Mouse (Mus musculus) midbrain, postnatal 0 days (tissue): ENCODE measurements at regions not wholly inside any gene's neighbourhood (a gene's known extent, or its start where the extent isn't known, plus 50 kb on each side); places are given as distances from the start of the nearest gene placed in this dataset.

ENCODE experiments used
- ATAC-seq: fragments of 200-750 bp; cut with Nextera tagmentation; 2 replicates; pipeline ENCODE4 v1.8.0; 2017; ENCODE audit warnings: moderate number of reproducible peaks, mild to moderate bottlenecking, moderate TSS enrichment, moderate library complexity; ENCODE audit not compliant: low FRiP score
- DNase-seq: peaks from one replicate; pipeline ENCODE4 v3.0.0-alpha.2; 2015; ENCODE audit warnings: low spot score
- H3K27ac ChIP-seq: fragments of 300-500 bp; sonication (generic); 2 replicates; pipeline ENCODE4 v1.5.1; 2014; ENCODE audit warnings: low read depth, mild to moderate bottlenecking, low read length, mixed read lengths
- H3K27me3 ChIP-seq: fragments of 300-500 bp; sonication (generic); 2 replicates; pipeline ENCODE4 v1.6.1; 2014; ENCODE audit warnings: low read length, control low read depth, mixed read lengths; ENCODE audit not compliant: insufficient read depth
- H3K36me3 ChIP-seq: fragments of 300-500 bp; sonication (generic); 2 replicates; pipeline ENCODE4 v1.6.1; 2014; ENCODE audit warnings: low read length, control low read depth, mixed read lengths; ENCODE audit not compliant: insufficient read depth
- H3K4me1 ChIP-seq: fragments of 300-500 bp; sonication (generic); 2 replicates; pipeline ENCODE4 v1.6.1; 2014; ENCODE audit warnings: mild to moderate bottlenecking, control low read depth, antibody characterized with exemption, low read length, mixed read lengths; ENCODE audit not compliant: insufficient read depth
- H3K4me2 ChIP-seq: fragments of 300-500 bp; sonication (generic); 2 replicates; pipeline ENCODE4 v1.6.1; 2014; ENCODE audit warnings: low read depth, mild to moderate bottlenecking, low read length, mixed read lengths; ENCODE audit not compliant: poor library complexity, severe bottlenecking
- H3K4me3 ChIP-seq: fragments of 300-500 bp; sonication (generic); 2 replicates; pipeline ENCODE4 v1.5.1; 2014; ENCODE audit warnings: low read depth, mild to moderate bottlenecking, low read length, moderate library complexity
- H3K9ac ChIP-seq: fragments of 300-500 bp; sonication (generic); replicated peaks from 2 replicates; pipeline ENCODE4 v1.6.1; 2014; ENCODE audit warnings: mild to moderate bottlenecking, low read length, moderate library complexity, mixed read lengths; ENCODE audit not compliant: poor library complexity, severe bottlenecking
- H3K9me3 ChIP-seq: fragments of 300-500 bp; sonication (generic); 2 replicates; pipeline ENCODE4 v1.6.1; 2016; ENCODE audit warnings: low read length, control low read depth
- CTCF ChIP-seq: IDR thresholded peaks from 2 replicates; pipeline ENCODE4 v1.5.1; 2016; ENCODE audit warnings: antibody characterized with exemption, mild to moderate bottlenecking
- WGBS: fragments of 180-500 bp; shearing (Covaris S2); extraction: QIAGEN DNeasy Blood & Tissue Kit; methylation state at CpG from one replicate; pipeline ENCODE4 v1.1.7; 2014; 5-methylcytosine and 5-hydroxymethylcytosine counted together

DNA sequence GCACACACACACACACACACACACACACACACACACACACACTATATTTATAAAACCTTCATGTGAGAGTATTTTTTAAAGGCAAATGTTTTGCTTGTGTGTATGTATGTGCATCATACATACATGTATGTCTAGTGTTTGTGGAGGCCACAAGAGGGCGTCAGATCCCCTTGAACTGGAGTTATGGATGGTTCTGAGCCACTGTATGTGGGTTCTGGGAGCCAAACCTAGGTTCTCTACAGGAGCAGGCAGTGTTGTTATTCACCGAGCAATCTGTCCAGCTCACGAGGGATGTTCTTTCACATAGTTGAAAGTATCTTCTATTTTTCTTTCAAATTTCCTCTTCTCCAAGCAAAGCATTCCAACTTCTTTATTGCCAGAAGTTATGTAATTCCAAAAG, 56.3 kb upstream of the Agtr2 start:
- no peaks in the 10 kb centered on the region for H3K9me3 ChIP-seq
- DNase-seq (no peak), ATAC-seq (no peak)
- no peak overlapping the region for H3K27ac ChIP-seq
- H3K36me3 ChIP-seq = no peaks in the 10 kb centered on the region
- no peak overlapping the region for H3K4me3 ChIP-seq
- H3K4me2 ChIP-seq = no peak overlapping the region
- H3K9ac ChIP-seq = no peak overlapping the region
- H3K27me3 ChIP-seq = no peaks in the 10 kb centered on the region
- no peak for TF ChIP-seq CTCF
- H3K4me1 ChIP-seq = no peaks in the 10 kb centered on the region
- WGBS = 63% methylated on average over 3 of the region's 3 CpGs

DNA sequence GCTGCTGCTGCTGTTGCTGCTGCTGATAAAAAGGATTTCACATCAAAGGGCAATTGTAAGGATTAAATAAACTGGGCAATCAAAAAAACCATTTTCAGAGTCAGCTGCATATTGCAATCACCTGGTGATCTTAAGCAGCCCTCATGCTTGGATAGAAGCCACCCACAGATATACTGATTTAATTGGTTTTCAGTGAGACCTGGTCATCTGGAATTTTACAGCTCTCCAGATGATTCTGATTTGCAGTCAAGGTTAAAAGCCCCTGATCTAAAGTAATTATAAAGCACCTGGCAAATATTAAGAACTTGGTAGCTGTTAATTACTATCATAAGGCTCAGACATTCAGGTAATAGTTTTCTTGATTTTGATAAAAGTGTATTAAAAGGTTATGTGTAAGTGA, 50.8 kb upstream of the Agtr2 start:
- H3K4me1 ChIP-seq = no peaks in the 10 kb centered on the region
- TF ChIP-seq CTCF = no peak
- H3K4me3 ChIP-seq = no peak overlapping the region
- no peaks in the 10 kb centered on the region for H3K36me3 ChIP-seq
- H3K4me2 ChIP-seq = no peak overlapping the region
- H3K9ac ChIP-seq = no peak overlapping the region
- ATAC-seq = no peak
- H3K27me3 ChIP-seq = no peaks in the 10 kb centered on the region
- no peak for DNase-seq
- no peaks in the 10 kb centered on the region for H3K9me3 ChIP-seq
- no peak overlapping the region for H3K27ac ChIP-seq
